Mouse (Mus musculus) neutrophil, adult 83 days (primary cell): ENCODE data around the gene Pbx4. TPM values are rescaled to one million over a fixed set of nuclear protein-coding genes. Genes with fewer than 3 reads are reported as not detected.

Experiments used
- total RNA-seq, 2 experiments: library from RNA; stranded (reverse); gene quantifications; one replicate each; pipeline ENCODE4 v1.2.4; 2023

Gene Pbx4
- total RNA-seq = 1 to 10 TPM; 1.5 to 2.0 TPM

GRCm38 (mm10) chr8:69832298-69832853 lies at the start of gene Pbx4:
Pbx4 (plus strand) TSS chr8:69832491.

DNA sequence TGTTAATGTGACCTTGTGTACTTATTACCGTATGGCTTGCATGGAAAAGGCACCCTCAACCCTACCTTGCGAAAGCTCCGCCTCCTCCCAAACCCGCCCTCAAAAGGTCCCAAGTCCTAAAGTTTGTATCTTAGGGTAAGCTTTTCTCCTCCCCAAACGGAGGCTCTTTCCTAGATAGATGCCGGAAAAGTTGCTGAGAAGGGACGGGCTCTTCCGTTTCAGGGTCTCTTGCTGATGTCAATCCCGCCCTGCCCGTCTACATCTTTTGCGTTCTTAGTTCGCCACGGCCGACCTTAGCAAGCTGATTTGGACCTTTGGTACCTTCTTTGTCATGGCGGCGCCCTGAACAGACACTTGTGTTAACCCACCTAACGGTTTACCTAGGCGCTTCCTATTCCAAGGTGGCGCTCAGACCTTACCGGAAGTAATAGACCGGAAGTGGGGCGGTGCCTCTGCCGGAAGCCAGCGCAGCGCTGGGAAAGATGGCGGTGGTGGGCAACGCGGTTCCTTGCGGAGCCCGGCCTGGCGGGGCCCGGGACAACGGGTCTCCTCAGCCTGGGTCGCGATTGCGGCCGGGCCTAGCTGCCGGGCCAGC lies 41.4 kb upstream of the Pbx4 start, which contains the start of the genes Atp13a1 and Zfp866:
Gene Atp13a1, plus strand, starts transcription at position 391 of the 595 bp plus-strand sequence.
Gene Zfp866, minus strand, starts transcription at position 406 of the 595 bp plus-strand sequence.

DNA sequence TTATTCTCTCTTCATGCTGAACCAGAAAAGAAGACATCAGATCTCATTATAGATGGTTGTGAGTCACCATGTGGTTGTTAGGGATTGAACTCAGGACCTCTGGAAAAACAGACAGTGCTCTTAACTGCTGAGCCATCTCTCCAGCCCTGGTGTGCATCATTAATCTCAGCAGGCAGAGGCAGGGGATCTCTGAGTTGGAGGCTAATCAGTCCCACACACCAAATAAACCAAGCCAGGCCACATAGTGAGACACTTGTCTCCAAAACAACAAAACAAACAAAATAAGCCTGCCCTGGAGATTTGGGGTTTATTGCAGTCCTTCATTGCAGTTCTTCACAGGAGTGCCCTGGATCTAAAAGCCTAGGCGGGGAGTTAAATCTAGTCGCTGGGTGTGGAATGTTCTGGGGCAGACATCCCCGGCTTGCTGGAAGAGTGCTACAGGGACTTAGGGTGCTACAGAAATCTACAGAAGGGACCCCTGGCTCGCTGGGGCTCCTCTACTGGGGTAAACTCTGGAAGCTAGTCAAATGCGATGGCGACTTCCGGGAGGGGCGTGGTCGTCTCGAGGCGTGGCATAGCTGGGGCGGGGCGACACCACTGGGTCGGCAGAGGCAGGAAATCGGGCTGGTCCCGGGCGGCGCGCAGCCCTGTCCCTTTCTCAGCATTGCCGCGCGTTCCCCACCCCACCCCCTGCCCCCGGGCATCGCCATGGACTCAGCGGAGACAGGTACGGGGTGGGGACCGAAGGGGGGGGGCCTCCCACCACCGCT lies 24.0 kb upstream of the Pbx4 start, which contains the start of gene Gmip:
Gene Gmip, plus strand, starts transcription at position 586 of the 770 bp plus-strand sequence.

DNA sequence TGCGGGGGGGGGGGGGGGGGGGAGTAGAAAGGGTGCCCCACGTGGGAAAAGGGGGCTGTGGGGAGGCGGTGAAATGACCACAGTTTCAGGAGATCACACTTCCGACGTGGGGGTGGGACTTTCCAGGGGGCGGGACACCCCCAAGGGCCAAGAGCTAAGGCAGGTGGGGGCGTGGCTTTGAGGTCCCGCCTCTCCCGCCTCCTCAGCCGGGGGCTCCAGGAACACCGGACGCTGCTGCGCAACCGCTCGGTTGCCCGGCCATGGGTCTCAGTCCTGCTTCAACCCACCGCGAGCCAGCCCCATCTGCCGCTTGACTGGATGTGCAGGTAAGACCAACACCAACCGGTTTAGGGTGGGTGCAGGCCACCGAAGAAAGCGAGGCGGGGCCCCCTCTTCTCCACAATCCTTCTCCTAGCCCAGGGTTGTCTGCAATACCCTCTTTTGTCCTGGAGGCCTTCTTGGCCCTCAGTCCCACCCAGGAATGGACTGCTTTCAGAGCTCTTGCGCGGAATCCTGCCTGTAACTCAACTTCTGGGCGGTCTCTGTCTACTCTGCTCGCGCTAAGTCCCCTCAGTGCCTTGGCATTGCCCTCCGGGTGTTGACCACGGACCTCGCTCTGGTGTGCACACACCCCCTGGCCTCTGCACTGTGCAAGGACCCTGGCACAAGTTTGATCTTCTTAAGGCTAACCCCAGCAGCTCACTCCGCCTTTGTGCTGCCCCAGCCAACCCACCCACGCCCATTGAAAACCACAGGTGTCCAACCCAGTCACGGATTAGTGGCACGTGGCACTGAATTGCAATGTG lies 9.7 kb upstream of the Pbx4 start, which contains the start of gene Lpar2:
Gene Lpar2, plus strand, starts transcription at position 44 of the 806 bp plus-strand sequence.

GRCm38 (mm10) chr8:69887289-69888243 lies 55.3 kb downstream of the Pbx4 start, which contains the start of gene Cilp2:
Cilp2 (minus strand) TSS chr8:69887687.

GRCm38 (mm10) chr8:69902163-69903062 lies 70.1 kb downstream of the Pbx4 start, which contains the start of the genes Tssk6, Ndufa13 and Yjefn3:
Tssk6 (plus strand) TSS chr8:69902184.
Ndufa13 (minus strand) TSS chr8:69902558.
Yjefn3 (minus strand) TSS chr8:69902712.

Other genes starting within 250 kb of the Pbx4 start
- gene Zfp868, start 206.9 kb upstream of the Pbx4 start, total RNA-seq = 10 to 100 TPM; 16.6 to 19.5 TPM
- under 1 TPM; 0.11 to 0.38 TPM for gene Zfp964, start 178.0 kb upstream of the Pbx4 start, total RNA-seq
- gene Zfp869, start 121.8 kb upstream of the Pbx4 start, total RNA-seq = 10 to 100 TPM; 15.5 to 16.4 TPM
- 1 to 10 TPM; 2.7 to 3.5 TPM for gene Zfp963, start 82.5 kb upstream of the Pbx4 start, total RNA-seq
- gene Gm20422, start 57.6 kb upstream of the Pbx4 start, total RNA-seq = 1 to 10 TPM in 1 of 2 experiments, not detected in 1; 2.1 TPM
- 10 to 100 TPM; 27.9 to 31.3 TPM for gene Atp13a1, start 41.3 kb upstream of the Pbx4 start, total RNA-seq
- gene Zfp866, start 41.3 kb upstream of the Pbx4 start, total RNA-seq = 10 to 100 TPM; 12.8 to 14.1 TPM
- 100 to 1,000 TPM; 362 to 363 TPM for gene Gmip, start 23.8 kb upstream of the Pbx4 start, total RNA-seq
- gene Lpar2, start 10.1 kb upstream of the Pbx4 start, total RNA-seq = 1 to 10 TPM; 3.5 TPM
- under 1 TPM in 1 of 2 experiments, not detected in 1; 0.07 TPM for gene Cilp2, start 55.2 kb downstream of the Pbx4 start, total RNA-seq
- 1 to 10 TPM; 1.4 to 2.1 TPM for gene Tssk6, start 69.7 kb downstream of the Pbx4 start, total RNA-seq
- gene Ndufa13, start 70.1 kb downstream of the Pbx4 start, total RNA-seq = 10 to 100 TPM; 63.2 to 66.0 TPM
- gene Yjefn3, start 70.2 kb downstream of the Pbx4 start, total RNA-seq = 1 to 10 TPM; 2.5 to 2.9 TPM
- 10 to 100 TPM; 67.2 to 72.4 TPM for gene Gatad2a, start 163.9 kb downstream of the Pbx4 start, total RNA-seq
- 10 to 100 TPM; 72.8 to 73.8 TPM for gene Mau2, start 210.2 kb downstream of the Pbx4 start, total RNA-seq
- 10 to 100 TPM; 26.9 to 30.8 TPM for gene Sugp1, start 210.3 kb downstream of the Pbx4 start, total RNA-seq
- gene Tm6sf2, start 240.4 kb downstream of the Pbx4 start, total RNA-seq = under 1 TPM in 1 of 2 experiments, not detected in 1; 0.29 TPM